Mouse (Mus musculus) kidney, postnatal 36 days (tissue): ENCODE results near the gene Otud1.

Experiments
- DNase-seq, 2 experiments: peaks; one replicate each; pipeline ENCODE4 v3.0.0; 2021 to 2022; ENCODE audit warnings: mixed read lengths in 2 of 2

Otud1 gene

DNA sequence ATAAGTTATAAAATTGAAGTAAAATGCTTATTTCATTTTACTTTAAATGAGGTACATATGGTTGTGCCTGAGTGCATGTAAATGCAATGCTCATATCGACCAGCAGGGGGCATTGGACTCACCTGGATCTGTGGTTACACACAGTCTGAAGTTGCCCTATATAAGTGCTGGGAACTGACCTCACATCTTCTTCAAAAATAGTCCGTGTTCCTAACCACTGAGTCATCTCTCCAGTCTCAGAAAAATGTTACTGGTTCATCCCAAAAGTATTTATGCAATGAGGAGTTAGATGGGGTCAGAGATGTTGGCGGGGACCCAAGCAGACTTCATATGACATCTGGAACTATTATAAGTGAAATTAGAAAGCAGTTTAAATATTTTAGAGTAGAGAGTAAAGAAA, 25.4 kb downstream of the Otud1 start:
- DNase-seq, result peak; percentile 20 to 56

DNA sequence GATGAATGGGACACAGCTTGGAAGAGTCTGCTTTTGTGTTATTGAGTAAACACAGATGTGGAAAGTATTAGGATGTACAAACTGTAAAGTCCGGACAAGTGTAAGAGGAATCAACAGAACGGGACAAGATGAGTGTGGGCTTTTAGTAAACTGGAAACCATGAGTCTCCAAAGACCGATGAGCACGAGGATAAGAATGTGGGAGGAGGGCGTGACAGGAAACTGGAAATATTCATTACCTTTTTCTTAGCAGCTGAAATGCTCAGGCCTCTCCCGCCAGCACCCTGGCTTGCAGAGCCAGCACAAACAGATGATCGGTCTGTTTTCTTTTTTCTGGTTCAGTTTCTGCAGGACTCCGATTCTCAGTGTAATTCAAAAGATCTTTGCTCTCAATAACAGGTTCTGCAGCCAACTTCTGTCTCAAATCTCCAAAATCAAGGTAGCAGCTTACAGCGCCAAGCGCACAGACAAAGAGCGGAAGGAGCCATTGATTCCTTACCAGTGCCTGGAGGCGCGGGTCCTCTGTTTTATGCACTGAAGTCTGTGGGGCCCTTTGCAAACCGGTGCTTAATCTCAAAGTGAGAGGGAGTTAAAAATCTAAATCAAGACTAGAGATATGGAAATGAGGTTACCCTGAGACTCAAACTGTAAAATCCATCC, 28.1 kb downstream of the Otud1 start:
- no peak for DNase-seq

- DNase-seq, result no peak
Measured at GRCm38 (mm10) chr2:19690094-19690493, 32.5 kb downstream of the Otud1 start.

GRCm38 (mm10) chr2:19699573-19700295, 42.2 kb downstream of the Otud1 start:
- DNase-seq, result no peak

GRCm38 (mm10) chr2:19701386-19701785, 43.8 kb downstream of the Otud1 start:
- no peak for DNase-seq

DNA sequence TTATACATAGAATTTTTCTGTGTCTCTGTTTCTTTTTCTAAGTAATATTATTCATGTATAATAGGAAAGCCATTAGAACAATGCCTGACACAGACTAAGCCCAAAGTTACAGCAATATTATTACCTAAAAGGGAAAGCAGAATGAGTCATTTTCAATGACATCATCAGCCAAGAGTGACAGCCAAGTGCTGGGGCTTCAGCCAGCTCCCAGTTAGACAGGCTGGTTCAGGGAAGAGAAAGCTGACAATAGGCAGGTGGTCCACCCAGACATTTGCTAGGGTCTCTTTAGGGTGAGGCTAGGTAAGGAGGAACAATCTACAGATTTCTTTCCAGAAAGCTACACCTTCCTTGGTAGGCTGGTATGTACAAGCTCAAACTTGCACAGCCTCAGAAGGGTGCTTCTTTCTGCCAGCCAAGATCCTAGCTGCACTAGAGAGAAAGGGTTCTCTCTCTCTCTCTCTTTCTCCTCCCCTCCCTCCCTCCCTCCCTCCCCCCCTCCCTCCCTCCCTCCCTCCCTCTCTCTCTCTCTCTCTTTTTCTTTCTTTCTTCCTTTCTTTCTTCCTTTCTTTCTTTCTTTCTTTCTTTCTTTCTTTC, 45.6 kb downstream of the Otud1 start:
- DNase-seq, result no peak

- no peak for DNase-seq
Measured at GRCm38 (mm10) chr2:19703670-19704069, 46.1 kb downstream of the Otud1 start.

DNA sequence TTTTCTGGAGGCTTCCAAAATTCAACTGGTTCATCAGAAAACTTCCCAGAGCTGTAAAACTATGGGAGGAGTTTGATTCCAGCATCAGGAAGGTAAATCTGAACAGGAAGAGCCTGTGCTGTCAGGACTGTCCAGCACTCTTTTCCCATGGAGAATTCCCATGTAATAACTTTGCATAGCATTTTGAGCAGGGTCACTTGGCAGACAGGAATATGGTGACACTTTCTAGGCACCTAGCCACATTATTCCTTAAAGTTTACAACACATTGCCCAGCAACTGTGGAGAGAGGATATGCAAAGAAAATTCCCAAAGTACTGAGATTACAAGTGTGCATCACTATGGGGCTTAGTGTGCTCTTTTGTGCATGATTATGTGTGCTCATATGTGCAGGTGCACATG, 46.7 kb downstream of the Otud1 start:
- no peak for DNase-seq

DNA sequence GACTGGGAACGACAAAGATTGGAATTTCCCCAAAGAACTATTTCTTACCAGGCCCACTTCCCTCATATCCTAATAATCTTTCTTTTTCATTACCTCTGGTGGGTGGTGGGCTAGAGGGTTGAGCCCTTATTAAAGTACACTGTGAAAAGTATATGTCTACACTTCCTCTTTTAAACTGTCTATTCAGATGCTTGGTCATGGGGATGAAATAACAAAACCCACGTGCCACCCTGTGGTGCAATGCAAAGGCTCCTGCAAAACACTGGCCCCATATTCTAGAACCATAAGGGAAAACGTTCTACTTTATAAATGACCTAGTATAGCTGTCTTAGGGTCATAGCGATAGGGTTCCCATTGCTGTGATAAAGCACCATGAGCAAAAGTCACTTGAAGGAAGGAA, 49.3 kb downstream of the Otud1 start:
- no peak for DNase-seq
